Mouse (Mus musculus) right cerebral cortex, postnatal 4 days (tissue): Measurements from ENCODE around the gene Def6.
A peak's percentile ranks its signal among the peaks of the same experiment; 100 is the strongest.

Source experiments
- DNase-seq: peaks from one replicate; pipeline ENCODE4 v3.0.0-alpha.2; 2022

Def6 gene

DNA sequence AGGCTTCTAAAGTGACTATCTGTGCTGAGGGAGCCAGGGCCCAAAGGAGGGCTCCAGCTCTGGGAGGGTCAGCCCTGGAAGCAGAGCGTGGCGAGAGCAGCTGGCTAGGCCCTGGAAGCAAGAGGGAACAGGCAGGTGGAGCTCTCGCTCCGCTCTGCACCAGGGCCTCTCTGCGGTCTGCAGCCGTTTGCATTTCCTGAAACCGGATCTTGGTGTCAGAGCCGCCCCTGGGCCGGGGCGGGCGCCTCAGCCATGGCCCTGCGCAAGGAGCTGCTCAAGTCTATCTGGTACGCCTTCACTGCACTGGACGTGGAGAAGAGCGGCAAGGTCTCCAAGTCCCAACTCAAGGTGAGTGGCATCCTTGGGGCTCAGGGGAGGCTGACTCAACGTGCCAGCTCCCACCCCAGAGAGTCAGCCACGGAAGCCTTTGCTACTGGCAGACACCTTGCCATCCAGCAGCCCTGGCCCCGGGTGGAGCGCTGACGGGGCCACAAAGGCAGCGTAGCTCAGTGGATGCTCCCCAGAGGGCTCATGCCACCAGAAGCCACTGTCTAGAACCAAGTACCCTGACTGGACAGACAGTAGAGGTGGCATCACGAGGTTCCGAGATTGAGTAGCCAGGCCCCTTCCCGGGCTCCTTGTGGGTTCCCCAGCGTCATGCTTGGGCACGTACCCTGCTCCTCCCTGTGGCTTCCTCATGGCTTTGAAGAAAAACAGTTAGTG lies at the start of gene Def6:
Gene Def6, plus strand, starts transcription at position 188 of the 723 bp plus-strand sequence.
- peak; percentile 40 for DNase-seq

DNA sequence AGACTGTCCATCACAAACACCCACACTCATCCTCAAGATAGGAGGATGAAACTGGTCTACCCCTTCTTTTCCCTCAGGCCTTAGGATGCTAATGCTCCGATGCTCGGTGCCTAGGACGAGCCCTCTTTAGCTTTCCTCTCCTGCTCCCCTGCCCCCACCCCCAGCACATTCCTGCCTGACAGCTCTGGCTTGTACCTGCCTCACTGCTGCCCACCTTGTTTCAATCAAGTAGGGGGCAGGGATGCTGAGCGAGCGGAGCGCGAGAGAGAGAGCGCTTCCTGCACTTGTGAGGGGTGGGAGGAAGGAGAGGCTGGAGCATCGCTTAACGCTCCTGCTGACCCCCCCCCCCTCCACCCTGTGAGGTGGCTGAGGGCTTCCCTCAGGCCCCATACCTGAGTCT lies 47.2 kb upstream of the Def6 start:
- DNase-seq, result no peak

- DNase-seq, result no peak
Measured at GRCm38 (mm10) chr17:28161310-28161881, 46.2 kb upstream of the Def6 start.

DNA sequence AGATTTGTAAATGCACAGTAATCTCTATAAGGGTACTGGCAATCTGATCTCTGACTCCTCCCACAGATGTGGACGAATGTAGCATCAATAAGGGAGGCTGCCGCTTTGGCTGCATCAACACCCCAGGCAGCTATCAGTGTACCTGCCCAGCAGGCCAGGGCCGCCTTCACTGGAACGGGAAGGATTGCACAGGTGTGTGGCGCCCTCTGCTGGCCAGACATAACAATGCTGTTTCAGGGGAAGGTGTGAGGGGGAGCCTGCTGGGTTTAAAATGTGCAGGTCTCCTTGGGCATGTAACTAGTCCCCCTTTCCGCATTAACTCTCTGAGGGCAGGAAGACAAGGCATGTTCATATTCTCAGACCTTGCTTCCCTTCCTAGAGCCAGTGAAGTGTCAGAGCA lies 43.9 kb upstream of the Def6 start:
- peak; percentile 86 for DNase-seq

- DNase-seq, result no peak
Measured at GRCm38 (mm10) chr17:28170460-28171305, 36.9 kb upstream of the Def6 start.

DNA sequence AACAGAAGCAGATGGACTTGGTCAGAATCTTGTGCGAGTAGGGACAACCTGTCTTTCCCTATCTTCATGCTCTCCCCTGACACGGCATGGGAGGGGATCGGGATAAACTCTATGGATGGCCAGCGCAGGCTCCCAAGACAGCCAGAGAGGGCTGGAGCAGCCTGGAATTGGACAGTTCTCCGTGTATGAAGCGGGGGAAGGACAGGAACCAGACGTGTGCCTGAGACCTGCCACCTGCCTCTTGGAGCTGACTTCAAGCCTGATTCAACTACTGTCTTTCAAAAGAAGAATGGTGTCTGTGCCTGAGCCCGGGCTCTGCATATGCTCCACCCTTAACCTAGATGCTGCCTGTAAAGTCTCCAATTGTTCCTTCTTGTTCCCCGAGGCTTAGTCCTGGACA lies 34.9 kb upstream of the Def6 start:
- no peak for DNase-seq

DNA sequence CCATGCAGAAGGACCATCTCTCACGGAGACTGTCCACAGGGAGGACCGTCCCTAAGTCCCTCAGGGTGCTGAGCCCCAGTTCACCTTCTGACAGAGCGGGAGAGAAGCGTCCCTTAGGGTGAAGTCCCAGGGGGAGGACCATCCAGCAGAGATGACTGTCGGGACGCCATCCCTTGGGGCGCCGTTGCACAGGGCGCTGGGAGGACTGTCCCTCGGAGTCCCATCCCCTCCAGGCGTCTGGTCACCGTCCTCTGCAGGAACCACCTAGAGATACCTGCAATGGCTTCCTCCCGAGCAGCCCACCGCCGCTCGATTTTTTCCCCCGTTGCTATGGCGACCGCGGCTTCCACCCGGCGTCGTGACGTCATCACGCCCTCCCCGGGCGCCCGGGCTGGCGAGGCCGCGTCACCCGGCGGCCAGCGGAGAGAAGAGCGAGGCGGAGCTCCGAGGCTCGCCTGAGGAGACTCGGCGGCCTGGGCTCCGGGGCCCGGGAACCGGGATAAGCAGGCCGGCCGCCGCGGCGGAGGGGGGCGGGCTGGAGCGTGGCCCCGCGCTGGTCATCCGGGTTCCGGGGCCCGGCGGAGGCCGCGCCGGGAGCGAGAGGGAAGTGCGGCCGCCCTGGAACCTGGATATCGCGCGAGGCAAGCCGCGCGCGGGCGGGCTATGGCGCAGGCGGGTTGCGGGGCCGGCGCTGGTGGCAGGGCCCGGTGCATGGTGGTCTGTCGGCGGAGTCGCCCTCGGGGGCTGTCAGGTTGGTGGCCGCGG lies 30.6 kb upstream of the Def6 start, which contains the start of gene Zfp523:
Gene Zfp523, plus strand, starts transcription at position 355 of the 765 bp plus-strand sequence.
- DNase-seq, result peak; percentile 97

GRCm38 (mm10) chr17:28177540-28178046 lies 30.0 kb upstream of the Def6 start:
- no peak for DNase-seq

DNA sequence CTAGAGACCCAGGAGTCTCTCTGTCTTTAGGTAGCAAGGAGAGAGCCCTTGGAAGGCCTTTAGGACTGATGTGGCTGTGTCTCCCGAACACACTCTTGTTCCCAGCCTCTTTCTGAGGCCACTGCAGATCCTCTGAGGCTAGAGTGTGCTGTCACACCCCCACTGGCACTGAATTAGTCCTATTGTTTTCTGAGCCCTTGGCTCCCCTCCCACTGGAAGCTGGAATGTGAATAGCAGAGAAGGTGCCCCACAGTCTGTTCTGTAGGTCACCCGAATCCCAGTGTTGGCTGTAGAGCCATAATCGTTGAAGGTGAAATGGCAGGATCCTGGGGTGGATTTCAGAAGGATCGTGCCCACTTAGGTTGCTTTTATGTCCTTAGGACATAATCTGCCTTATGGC lies 27.2 kb upstream of the Def6 start:
- no peak for DNase-seq

DNA sequence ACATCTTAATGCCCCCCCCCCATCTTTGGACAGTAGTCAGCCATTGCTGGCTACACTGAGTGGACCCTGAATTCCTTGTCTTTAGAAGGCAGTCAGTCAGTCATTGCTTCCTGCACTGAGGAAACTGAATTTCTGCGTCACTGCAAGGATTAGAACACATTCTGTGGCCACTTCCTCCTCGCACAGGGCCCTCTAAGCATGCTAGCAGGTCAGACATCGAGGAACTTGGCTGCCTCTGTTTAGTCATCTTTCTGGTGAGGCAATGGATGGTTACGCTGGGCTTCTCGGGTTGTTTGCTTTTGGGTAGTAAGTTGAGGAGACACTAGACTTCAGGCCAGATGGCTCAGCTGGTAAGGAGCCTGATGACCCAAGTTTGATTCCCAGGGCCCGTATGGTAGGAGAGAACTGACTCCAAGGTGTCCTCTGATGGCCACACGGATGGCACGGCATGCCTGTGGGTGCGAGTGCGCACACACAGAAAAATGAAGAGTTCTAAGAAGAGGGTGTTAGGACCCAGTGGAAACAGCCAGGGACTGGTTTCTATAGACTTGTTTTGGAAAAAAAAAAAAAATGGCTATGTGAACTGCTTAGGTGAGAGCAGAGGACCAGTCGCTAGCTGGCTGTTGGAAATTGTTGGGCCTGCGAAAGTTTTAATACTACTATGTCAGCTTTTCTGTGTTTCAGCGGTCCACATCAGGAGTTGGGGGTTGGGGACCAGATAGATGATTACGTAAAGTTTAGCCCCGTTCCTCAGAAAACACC lies 26.6 kb upstream of the Def6 start:
- DNase-seq, result no peak

DNA sequence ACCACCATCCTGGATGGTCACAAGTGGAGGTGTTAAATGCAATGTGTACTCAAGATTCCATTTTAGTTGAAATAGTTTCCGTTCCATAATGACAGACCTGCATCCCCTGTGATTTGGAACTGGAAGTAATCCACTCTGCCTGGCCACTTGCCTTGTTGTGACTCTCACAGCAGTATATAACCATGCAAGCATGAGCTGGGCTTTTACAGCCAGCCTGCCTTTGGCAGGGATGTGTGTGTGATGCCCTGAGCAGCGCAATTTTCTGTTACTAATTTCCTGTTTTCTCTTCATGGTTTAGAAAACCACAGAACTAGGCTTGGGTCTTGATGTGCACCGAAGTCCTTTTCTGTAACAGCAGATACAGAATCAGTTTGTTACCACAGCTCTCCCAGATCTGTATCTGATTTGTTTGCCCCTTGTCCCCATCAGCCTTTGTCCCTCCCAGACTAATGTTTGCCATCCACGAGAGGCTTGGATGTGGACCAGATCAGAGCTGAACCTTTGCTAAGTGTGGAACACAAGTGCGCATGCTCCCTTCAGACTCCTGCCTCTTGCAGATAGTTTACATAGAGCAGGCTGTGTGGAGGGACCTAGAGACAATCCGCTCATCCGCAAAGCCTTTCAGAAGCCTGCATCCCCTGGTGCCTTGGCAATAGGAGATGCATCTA lies 22.5 kb upstream of the Def6 start:
- DNase-seq, result no peak

DNA sequence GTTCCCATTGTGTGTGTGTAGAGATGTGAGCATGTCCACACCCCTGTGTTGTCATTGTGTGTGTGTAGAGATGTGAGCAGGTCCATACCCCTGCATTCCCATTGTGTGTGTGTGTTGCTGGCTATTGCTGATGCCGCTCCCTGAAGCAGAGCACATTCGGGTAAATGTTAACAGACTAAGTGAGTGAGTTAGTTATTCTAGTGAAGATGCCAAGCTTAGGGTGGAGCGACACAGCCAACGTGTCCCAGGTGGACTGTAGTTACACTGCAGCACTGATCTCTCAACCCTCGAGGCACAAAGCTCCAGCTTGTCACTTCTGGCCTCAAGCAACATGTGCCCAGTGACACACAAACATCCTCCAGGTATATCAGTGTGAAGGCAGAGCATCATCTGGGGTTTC lies 19.3 kb upstream of the Def6 start:
- DNase-seq, result no peak

DNA sequence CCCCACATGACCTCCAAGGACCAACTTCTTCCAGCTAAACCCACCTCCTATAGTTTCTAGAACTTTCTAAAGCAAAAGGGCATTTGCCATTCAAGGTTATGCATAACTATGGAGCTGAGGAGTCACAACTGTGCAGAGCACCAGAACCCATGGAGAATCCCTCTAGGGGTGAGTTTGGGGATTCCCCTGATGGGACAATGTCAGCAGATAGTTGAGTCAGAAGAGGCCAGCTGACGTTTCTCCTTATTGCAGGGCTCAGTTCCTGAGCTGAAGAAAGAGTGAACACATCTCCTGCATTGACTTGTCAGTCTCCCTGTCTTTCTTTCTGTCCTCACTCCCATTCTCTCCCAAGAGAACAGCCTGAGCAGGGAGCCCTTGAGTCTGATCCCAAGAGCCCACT lies 14.8 kb upstream of the Def6 start:
- DNase-seq, result no peak

- DNase-seq, result no peak
Measured at GRCm38 (mm10) chr17:28193559-28193958, 14.0 kb upstream of the Def6 start.

- no peak for DNase-seq
Measured at GRCm38 (mm10) chr17:28195033-28195432, 12.5 kb upstream of the Def6 start.

DNA sequence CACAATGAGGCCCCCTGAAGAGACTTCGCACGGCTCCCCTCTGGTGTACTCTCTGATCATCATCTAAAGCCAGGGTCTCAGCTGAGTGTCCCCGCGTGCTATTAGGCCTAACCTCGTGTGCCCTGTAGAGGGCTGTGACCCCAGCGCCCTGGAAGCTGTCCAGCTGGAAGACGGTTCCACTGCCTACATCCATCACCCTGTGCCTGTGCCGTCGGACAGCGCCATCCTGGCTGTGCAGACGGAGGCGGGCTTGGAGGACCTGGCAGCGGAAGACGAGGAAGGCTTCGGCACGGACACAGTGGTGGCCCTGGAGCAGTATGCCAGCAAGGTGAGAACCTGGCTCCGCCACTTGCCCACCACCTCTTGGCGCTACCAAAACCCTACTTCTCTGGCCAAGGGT lies 9.9 kb upstream of the Def6 start:
- DNase-seq, result no peak

DNA sequence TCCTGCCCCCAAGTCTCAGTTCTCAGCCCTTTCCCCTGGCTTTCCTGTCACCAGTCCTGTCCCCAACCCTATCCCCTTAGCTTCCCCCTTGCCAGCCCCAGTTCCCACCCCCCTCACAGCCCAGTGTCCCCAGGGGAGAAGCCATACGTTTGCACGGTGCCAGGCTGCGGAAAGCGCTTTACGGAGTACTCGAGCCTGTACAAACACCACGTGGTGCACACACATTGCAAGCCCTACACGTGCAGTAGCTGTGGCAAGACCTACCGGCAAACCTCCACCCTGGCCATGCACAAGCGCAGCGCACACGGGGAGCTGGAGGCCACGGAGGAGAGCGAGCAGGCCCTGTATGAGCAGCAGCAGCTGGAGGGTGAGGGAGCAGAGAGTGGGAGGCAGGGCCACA lies 5.6 kb upstream of the Def6 start:
- DNase-seq, result no peak

DNA sequence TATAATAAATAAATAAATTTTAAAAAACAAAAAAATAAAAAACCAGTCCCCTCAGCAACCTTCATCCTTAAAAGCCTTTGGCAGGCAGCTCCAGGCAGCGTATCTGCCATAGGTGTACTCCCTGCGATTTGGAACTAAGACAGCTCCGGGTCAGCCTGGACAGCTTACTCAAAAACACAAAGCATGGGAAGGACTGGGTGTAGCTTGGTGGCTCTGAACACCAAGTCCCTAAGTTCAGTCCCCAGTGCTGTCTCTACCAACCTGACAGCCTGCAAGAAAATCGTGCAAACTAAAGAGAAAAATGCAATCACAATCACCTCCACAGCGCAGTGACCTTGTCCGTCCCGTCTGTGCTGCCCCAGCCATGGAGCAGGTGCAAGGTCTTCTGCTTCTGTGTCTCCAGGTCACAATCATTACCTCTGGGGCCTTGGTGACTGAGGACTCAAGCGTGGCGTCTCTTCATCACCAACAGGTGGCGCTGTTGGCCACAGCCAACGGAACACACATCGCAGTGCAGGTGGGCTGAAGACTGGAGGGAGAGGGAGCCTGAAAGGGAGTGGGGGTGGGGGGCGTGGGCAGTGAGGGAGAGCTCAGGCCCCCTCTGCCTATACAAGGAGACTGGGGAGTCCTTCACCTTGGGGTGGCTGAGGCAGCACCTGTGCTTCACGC lies 3.4 kb upstream of the Def6 start:
- peak; percentile 62 for DNase-seq

DNA sequence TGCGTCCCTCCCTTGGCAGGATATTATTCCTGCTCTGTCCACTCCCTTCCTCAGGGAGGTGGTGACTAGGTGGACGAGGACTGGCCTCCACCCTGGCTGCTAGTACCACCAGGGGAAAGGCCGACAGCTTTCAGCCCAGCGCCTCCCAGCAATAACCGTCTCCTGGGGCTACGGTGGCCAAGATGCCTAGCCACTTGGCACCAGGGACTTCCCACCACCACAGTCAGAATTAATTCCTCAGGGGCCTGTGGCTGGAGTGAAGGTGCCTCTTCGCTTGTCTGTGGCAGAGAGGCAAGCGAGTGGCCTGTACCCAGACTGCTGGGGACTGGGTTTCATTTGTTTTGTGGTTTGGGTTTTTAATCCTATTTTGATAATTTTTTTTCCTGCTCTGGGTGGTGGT lies 2.1 kb upstream of the Def6 start:
- no peak for DNase-seq

DNA sequence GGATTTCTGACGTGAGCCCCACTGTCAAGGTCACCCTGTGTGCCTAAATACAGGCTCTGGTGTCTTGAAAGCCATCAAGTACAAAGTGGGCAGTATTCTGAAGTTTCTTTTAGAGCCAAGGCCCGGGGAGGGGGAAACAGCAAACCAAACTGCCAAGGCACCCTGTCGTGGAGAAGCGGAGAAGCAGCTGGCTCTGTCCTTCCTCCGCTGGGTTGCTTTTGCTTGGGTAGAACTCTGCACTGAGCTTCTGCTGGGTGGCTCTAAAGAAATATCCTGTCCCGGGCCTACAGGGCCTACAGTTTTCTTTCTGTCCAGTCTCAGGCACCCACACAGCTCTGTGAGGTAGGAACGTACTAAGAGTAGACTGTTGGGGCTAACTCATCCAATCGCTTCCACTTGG lies 486 bp upstream of the Def6 start:
- DNase-seq, result no peak

GRCm38 (mm10) chr17:28208314-28208612 lies 685 bp downstream of the Def6 start:
- no peak for DNase-seq
